ENCODE assay signal across 27 mouse cellular contexts in the genomic region with DNA sequence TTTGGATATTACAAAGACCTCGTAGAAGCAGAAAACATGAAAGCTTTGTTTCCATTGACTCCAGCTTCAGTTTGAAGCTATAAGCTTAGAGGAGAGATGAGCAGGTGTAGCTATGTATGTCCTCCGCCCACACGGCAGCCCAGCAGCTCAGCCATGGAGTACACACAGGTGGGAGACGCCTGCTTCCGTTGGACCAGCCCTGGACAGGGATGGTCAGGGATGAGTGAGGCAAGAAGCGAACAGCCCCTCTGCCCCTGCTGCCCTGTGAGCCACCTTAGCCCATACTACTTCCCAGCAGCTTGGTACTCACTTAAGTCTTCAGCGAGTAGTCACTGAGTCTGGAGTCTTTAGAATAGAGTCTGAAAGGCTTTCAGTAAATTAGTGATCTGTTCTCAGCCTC. TPM values are rescaled to one million over a fixed set of nuclear protein-coding genes. Genes with fewer than 3 reads are reported as not detected.
DNase-seq lines count a peak whose midpoint lies in the region; ATAC-seq and TF ChIP-seq lines count a peak whose summit lies in the region.
"Had no signal": no experiment of that assay in that cellular context is flagged by ENCODE, and none has a peak within 500 bp of the region (broad histone marks: within the 10 kb centered on the region; RNA-seq: fewer than 3 reads in every experiment).

No protein-coding gene starts in this region.

- 77% methylated on average over 7 of the region's 7 CpGs for WGBS in hindbrain, embryonic 10.5 days
- 74% methylated on average over 7 of the region's 7 CpGs for WGBS in hindbrain, embryonic 14.5 days
- WGBS in kidney, postnatal 0 days, result 59% methylated on average over 7 of the region's 7 CpGs

- ATAC-seq in hindbrain, embryonic 14.5 days (ENCODE audit: low FRiP score), result no peak
- ATAC-seq in kidney, postnatal 0 days (replicated peaks; ENCODE audit: low FRiP score, low read depth), result no peak
- ATAC-seq: forebrain, postnatal 0 days; hindbrain, postnatal 0 days; lung, postnatal 0 days; midbrain, embryonic 15.5 days had no signal

- no peaks in the 10 kb centered on the region for H3K36me3 ChIP-seq in hindbrain, embryonic 10.5 days
- H3K36me3 ChIP-seq in hindbrain, embryonic 14.5 days (replicated peaks; ENCODE audit: control insufficient read depth, insufficient read depth), result no peaks in the 10 kb centered on the region
- H3K36me3 ChIP-seq in kidney, postnatal 0 days (ENCODE audit: insufficient read depth, low read length), result no peaks in the 10 kb centered on the region
- H3K36me3 ChIP-seq: embryonic facial prominence, embryonic 13.5 days; limb, embryonic 10.5 days; limb, embryonic 15.5 days; liver, embryonic 13.5 days; midbrain, embryonic 15.5 days had no signal

- 0 out of 2 replicates have a peak overlapping the region, but pooled peaks have one; percentile 29 for H3K27ac ChIP-seq in hindbrain, embryonic 10.5 days
- no peak overlapping the region for H3K27ac ChIP-seq in hindbrain, embryonic 14.5 days
- H3K27ac ChIP-seq in kidney, postnatal 0 days, result no peak overlapping the region
- H3K27ac ChIP-seq: embryonic facial prominence, embryonic 13.5 days; hindbrain, postnatal 0 days; limb, embryonic 10.5 days; limb, embryonic 15.5 days; liver, embryonic 13.5 days; midbrain, embryonic 15.5 days; stomach, postnatal 0 days had no signal

- peaks cover 35% of the 10 kb centered on the region for H3K4me1 ChIP-seq in hindbrain, embryonic 10.5 days (replicated peaks)
- H3K4me1 ChIP-seq in hindbrain, embryonic 14.5 days (replicated peaks; ENCODE audit: control insufficient read depth, insufficient read depth, low read length), result peaks cover 3% of the 10 kb centered on the region; the same call in 1 of the 2 replicates
- no peaks in the 10 kb centered on the region; the same call in 1 of the 2 replicates for H3K4me1 ChIP-seq in kidney, postnatal 0 days (replicated peaks; ENCODE audit: insufficient read depth, low read length)
- H3K4me1 ChIP-seq: embryonic facial prominence, embryonic 13.5 days; limb, embryonic 10.5 days; midbrain, embryonic 15.5 days had no signal

- H3K9me3 ChIP-seq in hindbrain, embryonic 10.5 days, result no peaks in the 10 kb centered on the region
- no peaks in the 10 kb centered on the region for H3K9me3 ChIP-seq in hindbrain, embryonic 14.5 days (ENCODE audit: control insufficient read depth, low read length)
- H3K9me3 ChIP-seq in kidney, postnatal 0 days (replicated peaks; ENCODE audit: low read length), result no peaks in the 10 kb centered on the region
- H3K9me3 ChIP-seq: embryonic facial prominence, embryonic 13.5 days; limb, embryonic 10.5 days; limb, embryonic 15.5 days; liver, embryonic 13.5 days; megakaryocyte, embryonic 14.5 days; midbrain, embryonic 15.5 days had no signal

- DNase-seq in hindbrain, embryonic 10.5 days (ENCODE audit: low spot score), result no peak
- no peak for DNase-seq in hindbrain, embryonic 14.5 days (ENCODE audit: low spot score)
- DNase-seq in kidney, postnatal 0 days (ENCODE audit: low spot score), result no peak
- no peak for DNase-seq in kidney, postnatal 36 days
- peak; percentile 33 for DNase-seq in retina, postnatal 1 day
- no peak for DNase-seq in retina, embryonic 14.5 days (ENCODE audit: low spot score)
- DNase-seq in embryo, embryonic 10.5 days (ENCODE audit: low spot score), result no peak
- DNase-seq: adrenal gland, postnatal 14 days; cerebellum, adult 11-12 months; cerebellum, adult 9-11 months; forebrain, postnatal 0 days; heart, postnatal 14 days; kidney, adult 18-20 months; liver, embryonic 13.5 days; lung, adult 18-20 months; lung, postnatal 4 days; right cerebral cortex, postnatal 4 days; thymus, adult 18-20 months; thymus, postnatal 25 days had no signal

- TF ChIP-seq CTCF in kidney, postnatal 0 days (IDR thresholded peaks at IDR 0.05; ENCODE audit: low read depth), result no peak

- no peaks in the 10 kb centered on the region for H3K27me3 ChIP-seq in hindbrain, embryonic 10.5 days (ENCODE audit: insufficient read depth, poor library complexity, severe bottlenecking)
- no peaks in the 10 kb centered on the region for H3K27me3 ChIP-seq in hindbrain, embryonic 14.5 days (ENCODE audit: control insufficient read depth, insufficient read depth, low read length)
- no peaks in the 10 kb centered on the region for H3K27me3 ChIP-seq in kidney, postnatal 0 days (ENCODE audit: insufficient read depth, low read length)
- H3K27me3 ChIP-seq: embryonic facial prominence, embryonic 13.5 days; limb, embryonic 15.5 days; liver, embryonic 13.5 days had no signal

- H3K4me3 ChIP-seq in hindbrain, embryonic 10.5 days, result 0 out of 2 replicates have a peak overlapping the region, but pooled peaks have one; percentile 24
- no peak overlapping the region for H3K4me3 ChIP-seq in hindbrain, embryonic 14.5 days (replicated peaks; ENCODE audit: low read length)
- H3K4me3 ChIP-seq in kidney, postnatal 0 days (replicated peaks; ENCODE audit: low read depth, low read length), result no peak overlapping the region
- H3K4me3 ChIP-seq: embryonic facial prominence, embryonic 13.5 days; limb, embryonic 10.5 days; limb, embryonic 15.5 days; liver, embryonic 13.5 days; megakaryocyte, embryonic 14.5 days; midbrain, embryonic 15.5 days had no signal

- H3K9ac ChIP-seq in hindbrain, embryonic 14.5 days, result no peak overlapping the region
- no peak overlapping the region for H3K9ac ChIP-seq in kidney, postnatal 0 days (ENCODE audit: low read depth, low read length)
- H3K9ac ChIP-seq: embryonic facial prominence, embryonic 13.5 days; forebrain, postnatal 0 days; limb, embryonic 15.5 days; liver, embryonic 13.5 days; midbrain, embryonic 15.5 days had no signal

- no peak overlapping the region for H3K4me2 ChIP-seq in hindbrain, embryonic 14.5 days (replicated peaks)
- 0 out of 2 replicates have a peak overlapping the region, but pooled peaks have one; percentile 10 for H3K4me2 ChIP-seq in kidney, postnatal 0 days (ENCODE audit: low read length)
- H3K4me2 ChIP-seq: embryonic facial prominence, embryonic 13.5 days; limb, embryonic 15.5 days; liver, embryonic 13.5 days; midbrain, embryonic 15.5 days had no signal

RNA-seq across cellular contexts. Expression of gene Map7, which starts 58.7 kb away (rescaled TPM):
- polyA plus RNA-seq in hindbrain, embryonic 10.5 days (2016; fragmentation: Nextera tagmentation; extraction: Ambion mirVana), result 8.9 and 10.0 TPM in 2 replicates
- 7.2 and 8.7 TPM in 2 replicates for polyA plus RNA-seq in hindbrain, embryonic 14.5 days (2014; fragmentation: Nextera tagmentation; extraction: Ambion mirVana)
- polyA plus RNA-seq in kidney, postnatal 0 days (2015; fragmentation: Nextera tagmentation; extraction: Ambion mirVana), result 31.2 and 35.4 TPM in 2 replicates
